Mouse (Mus musculus): ENCODE results near the gene Myh6.
"Not testable (repeated sequence)": the region's sequence is repeated elsewhere in the genome, so short reads cannot be mapped to it uniquely, and the experiment has no call there.

Myh6 gene

DNA sequence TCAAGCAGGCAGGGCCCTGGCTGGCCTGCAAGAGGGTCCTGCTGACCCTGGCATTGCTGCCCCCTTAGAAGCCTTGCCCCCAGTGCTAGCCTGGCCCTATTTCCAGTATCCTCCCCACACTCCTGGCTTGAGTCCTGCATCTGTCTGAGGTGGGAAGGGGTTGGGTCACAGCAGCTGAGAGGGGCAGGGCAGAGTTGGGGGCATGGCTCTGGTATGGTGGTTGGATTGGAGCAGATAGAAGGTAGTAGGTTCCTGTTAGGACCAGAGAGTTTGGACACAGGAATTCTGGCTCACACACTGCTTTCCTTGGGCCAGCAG lies 28.1 kb upstream of the Myh6 start:
- no peak for DNase-seq (ENCODE audit: inconsistent ontology term)

DNA sequence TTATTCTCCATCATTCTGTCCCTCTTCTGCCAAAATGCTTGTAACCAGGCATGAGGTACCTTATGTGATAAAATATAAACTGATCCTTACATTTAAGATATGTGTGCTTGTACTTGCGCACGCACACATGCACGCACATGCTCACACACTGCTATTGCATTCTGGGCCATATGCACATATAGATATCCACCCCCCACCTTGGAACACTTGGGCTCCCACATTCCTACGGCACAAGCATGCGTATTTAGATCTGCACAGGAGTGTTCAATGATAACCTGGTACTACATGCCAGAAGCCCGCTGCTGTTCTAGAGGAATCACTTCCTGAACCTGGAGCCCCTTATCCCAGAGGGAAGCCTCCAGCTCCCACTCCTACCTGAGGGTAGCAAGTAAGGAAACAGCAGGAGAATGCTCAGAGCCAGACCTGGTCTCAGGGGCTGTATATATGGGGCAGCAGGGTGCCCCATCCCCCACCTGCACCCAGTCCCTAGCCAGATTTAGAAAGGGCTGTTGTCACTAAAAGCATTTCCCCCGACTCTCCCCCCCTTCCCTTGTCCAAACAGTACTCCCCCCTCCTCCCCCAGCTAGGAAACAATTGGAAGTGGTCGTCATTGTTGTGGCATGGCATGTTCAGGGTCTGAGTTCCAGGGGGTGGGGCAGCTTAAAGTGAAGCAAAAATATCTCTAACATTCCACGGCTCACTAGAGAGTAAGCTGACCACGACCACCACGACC lies 27.6 kb upstream of the Myh6 start, which contains the start of gene Myh7:
Myh7 (minus strand) TSS at position 491 of the 733 bp plus-strand sequence.
- DNase-seq (ENCODE audit: inconsistent ontology term): peak; percentile 6

DNA sequence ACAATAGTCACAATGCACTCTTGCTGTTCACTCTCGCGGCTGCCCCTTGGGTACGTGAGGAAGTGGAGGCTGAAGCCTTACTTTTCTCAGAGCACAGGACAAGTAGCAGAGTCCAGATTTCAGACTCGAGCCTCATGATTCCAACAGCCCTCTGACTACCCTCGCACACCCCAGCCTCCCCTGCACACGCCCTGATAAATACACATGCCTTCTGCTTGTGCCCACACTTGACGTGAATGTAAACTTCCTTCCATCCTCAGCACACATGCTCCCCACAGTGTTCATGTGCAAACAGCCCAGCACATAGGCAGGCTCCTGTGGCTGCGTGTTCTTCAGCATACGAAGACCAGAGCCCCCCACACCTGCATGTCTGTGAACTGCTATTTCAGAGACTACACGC lies 26.9 kb upstream of the Myh6 start:
- no peak for DNase-seq (ENCODE audit: inconsistent ontology term)

DNA sequence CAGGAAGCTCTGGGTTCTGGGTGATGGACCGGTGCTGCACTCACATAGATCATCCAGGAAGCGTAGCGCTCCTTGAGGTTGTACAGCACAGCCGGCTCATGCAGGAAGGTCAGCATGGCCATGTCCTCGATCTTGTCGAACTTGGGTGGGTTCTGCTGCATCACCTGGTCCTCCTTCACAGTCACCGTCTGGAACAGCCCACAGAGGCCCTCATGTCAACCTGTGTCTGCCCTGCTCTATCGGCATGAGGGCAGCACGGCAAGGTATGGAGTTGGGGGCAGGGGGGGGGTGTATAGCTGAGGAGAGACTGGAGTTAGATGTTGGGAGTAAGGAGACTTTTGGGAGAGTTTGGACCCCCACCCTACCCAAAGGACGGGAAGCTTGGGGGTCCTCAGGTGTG lies 25.5 kb upstream of the Myh6 start:
- DNase-seq (ENCODE audit: inconsistent ontology term): no peak

DNA sequence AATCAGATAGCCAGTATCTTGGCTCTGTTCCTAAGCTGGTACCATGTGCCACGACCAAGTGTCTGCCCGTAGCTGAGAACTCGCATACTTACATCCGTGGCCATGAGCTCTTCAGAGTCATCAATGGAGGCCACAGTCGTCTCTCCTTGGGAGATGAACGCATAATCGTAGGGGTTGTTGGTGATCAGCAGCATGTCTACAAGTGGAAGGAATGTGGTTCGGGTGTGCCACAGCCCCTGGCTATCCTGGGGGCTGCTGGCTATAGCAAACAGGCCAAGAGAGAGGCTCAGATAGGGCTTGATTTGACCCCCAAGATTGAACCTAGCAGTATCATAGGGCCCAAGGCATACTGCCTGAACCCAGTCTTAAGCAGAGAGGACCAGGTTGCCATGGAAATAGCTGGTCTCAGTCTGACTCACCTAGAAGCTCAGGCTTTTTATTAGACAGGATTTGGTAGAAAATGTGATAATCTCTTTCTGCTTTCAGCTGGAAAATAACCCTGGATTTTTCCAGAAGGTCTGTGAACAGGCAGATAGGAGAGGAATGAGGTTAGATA lies 23.2 kb upstream of the Myh6 start:
- no peak for DNase-seq (ENCODE audit: inconsistent ontology term)

DNA sequence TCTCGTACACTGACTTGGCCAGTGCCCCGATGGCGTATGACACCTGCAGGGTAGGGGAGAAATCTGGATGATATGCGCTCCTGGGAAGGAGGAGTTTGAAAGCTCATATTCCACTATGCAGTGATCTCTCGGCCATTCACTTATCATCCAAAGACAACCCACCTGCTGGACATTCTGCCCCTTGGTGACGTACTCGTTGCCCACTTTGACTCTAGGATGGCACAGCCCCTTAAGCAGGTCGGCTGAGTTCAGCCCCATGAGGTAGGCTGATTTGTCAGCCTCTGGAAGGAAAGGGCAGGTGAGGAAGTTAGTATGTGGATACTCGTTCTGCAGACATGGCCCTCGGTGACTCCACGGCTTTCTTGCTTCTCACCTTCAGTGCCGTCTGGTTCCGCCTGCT lies 22.2 kb upstream of the Myh6 start:
- DNase-seq (ENCODE audit: inconsistent ontology term): no peak

DNA sequence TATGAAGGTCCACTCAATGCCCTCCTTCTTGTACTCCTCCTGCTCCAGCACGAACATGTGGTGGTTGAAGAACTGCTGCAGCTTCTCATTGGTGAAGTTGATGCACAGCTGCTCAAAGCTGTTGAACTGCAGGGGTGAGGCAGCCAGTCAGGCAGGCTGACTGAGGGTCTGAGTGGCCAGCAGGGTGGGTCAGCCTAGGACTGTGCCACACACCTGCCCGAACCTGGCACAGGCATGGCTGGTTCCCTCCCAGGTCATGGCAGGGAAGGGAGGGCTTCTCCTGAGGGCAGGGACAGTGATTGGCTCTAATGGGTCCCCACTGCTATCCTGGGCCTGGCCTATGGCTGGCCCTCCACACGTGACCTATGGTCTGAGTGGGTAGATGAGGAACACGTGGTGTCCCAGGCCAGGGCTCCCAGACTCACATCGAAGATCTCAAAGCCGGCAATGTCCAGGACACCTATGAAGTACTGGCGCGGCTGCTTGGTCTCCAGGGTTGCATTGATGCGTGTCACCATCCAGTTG lies 21.7 kb upstream of the Myh6 start:
- not testable (repeated sequence) for DNase-seq (ENCODE audit: inconsistent ontology term)

DNA sequence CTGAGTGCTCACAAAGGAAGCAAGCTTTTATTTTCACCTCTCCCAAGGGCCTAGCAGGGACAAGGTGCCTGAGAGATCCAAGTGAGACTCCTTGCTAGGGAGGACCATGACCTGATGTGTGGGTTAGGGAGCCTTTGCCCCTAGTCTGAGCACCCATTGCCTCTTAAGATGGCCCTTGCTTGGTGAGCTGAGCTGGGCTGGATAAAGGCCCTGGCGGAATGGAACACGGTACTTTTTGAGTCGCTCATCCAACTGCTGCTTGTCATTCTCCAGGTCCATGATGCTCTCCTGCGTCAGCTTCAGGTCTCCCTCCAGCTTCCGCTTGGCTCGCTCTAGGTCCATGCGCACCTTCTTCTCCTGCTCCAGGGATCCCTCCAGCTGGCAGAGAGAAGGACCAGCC lies 15.2 kb upstream of the Myh6 start:
- no peak for DNase-seq (ENCODE audit: inconsistent ontology term)

DNA sequence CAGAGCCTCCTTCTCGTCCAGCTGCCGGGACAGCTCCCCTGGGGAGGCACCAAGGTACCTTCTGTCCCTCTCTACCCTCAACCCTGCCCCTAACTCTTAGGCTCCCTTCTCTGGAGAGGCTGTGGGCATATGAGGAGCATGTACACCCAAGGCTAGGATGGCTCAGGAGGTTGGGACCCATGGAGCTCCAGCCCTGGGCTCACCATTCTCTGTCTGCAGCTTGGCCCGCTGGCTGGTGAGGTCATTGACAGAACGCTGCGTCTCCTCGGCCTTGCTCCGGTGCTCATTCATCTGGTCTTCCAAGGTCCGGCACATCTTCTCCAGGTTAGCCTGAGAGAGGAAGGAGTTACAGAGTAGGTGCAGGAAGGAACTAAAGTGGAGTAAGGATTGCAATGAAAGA lies 11.9 kb upstream of the Myh6 start:
- no peak for DNase-seq (ENCODE audit: inconsistent ontology term)

DNA sequence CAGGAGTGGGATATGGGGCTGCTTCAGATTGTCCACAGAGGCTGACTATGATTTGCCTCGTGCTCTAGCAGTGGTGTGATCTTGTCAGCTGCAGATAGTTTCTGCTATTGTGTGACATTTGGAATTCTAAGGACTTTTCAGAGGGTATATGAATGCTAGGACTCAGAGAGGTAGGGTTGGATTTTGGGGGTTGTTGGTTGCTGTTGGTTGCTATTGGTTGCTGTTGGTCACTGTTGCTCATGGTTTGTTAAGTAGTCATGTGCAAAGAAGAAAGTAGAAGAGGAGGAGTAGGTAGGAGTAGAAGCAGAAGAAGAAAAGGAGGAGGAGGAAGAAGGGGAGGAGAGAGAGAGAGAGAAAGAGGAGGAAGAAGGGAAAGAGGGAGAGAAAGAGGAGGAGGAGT lies 9.9 kb upstream of the Myh6 start, which contains the start of gene Gm17428:
Gm17428 (plus strand) TSS at position 301 of the 400 bp plus-strand sequence.
- DNase-seq (ENCODE audit: inconsistent ontology term): no peak

DNA sequence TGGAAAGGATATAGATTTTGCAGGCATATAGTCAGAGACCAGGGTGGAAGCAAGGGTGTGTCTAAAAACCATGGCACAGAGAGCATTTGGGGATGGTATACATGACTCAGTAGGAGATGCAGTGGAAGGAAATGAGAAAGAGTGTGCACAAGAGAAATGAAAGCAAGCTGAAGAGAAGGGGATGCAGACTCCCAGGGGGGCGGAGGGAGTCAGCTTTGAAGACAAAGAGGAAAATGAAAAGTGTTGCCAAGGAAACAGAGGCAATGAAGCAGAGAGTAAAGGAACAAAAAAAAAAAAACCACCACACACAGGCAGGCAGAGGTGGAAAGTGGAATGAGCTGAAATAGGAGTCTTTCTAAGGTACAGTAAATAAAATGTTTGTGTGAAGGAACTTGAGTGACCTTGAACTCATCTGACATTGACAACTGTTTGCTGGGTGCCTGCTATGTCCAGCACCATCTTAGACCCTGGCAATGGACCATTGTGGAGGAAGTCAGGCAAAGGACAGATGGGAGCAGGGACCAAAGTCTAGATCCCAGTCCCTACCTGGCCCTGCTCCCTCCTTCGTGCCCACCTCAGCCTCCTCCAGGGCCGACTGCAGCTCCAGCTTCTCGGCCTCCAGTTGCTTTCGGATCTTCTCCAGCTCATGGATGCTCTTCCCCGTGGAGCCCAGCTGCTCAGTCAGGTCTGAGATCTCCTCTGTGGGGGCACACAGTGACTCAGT lies 7.5 kb upstream of the Myh6 start:
- DNase-seq (ENCODE audit: inconsistent ontology term): no peak

DNA sequence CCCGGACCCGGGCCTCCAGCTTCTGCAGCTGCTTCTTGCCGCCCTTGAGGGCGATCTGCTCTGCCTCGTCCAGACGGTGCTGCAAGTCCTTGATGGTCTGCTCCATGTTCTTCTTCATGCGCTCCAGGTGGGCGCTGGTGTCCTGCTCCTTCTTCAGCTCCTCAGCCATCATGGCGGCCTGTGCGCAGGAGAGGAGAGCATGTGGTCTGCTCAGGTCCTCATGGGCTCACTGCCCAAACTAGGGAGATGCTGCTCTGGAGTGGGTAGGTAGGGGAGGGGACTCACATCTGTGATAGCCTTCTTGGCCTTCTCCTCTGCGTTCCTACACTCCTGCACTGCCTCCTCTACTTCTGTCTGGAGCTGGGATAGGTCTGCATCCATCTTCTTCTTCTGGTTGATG lies 6.1 kb upstream of the Myh6 start:
- DNase-seq (ENCODE audit: inconsistent ontology term): not testable (repeated sequence)

DNA sequence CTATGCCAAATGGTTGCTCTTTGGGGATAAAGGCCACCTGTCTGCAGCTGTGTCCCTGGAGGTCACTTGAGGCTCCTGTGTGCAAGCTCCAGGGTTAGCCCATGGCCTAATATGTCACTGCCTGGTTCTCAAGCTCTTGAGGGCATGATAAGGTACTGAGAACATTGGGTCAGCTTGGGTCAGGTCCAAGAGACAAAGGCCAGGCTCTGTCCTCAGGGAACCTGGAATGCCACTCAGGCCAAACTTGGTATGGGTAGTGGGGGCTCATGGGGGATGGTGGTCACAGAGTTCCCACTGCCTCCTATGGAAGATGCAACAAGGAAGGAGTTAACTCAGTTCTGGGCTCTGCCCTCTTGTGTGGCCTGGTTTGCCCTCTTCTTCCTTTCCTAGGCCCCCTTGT lies 1.6 kb upstream of the Myh6 start:
- no peak for DNase-seq (ENCODE audit: inconsistent ontology term)

DNA sequence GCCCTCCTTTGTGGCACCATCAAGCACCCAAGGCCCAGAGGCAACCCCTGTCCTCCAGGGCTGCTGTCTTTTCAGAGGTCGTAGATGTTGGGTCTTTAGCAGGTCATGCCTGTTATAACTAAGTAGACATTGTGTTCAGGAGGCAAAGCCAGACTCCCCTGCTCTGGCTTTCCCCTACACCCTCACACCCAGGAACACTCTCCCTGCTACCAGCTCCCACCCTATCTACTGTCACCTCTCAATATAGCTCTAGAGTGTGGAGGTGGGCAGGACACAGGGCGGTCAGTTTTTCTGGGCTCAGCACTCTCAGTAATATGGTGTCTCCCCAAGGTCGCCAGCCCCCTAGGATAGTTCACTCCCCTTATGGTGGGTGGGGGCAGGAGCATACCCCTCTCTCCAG lies 1.1 kb upstream of the Myh6 start:
- no peak for DNase-seq (ENCODE audit: inconsistent ontology term)

DNA sequence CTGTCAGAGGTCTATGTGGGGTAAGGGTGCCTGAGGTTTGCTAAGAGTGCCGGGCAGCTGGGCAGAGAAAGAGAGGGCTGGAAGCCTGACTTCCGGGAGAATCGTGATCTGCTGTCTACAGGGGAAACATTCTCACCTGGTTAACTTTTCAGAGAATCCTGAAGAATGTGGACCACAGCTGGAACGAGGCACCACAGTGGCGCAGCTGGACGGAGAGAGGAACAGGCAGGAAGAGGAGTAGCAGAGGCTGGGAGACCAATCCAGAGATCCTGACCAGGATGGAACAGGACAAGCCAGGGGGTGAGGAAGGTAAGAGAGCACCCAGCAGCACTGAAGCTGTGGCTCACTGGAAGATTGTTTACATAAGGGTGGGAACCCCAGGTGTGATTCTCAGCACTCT lies 1.1 kb downstream of the Myh6 start:
- DNase-seq (ENCODE audit: inconsistent ontology term): no peak

DNA sequence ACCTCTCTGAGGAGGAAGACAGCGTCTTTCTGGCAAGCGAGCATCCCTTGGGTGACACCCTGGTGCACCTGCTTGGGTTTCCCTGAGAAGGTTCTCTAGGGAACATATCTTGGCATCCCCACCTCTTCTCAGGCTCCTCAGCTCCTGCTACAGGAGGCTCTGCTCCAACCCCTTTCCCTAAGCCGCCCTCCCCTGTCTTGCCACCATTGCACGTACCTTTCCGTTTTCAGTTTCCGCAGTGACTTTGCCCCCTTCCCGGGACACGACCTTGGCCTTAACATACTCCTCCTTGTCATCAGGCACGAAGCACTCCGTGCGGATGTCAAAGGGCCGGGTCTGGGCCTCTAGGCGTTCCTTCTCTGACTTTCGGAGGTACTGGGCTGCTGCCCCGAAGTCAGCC lies 1.7 kb downstream of the Myh6 start:
- no peak for DNase-seq (ENCODE audit: inconsistent ontology term)

DNA sequence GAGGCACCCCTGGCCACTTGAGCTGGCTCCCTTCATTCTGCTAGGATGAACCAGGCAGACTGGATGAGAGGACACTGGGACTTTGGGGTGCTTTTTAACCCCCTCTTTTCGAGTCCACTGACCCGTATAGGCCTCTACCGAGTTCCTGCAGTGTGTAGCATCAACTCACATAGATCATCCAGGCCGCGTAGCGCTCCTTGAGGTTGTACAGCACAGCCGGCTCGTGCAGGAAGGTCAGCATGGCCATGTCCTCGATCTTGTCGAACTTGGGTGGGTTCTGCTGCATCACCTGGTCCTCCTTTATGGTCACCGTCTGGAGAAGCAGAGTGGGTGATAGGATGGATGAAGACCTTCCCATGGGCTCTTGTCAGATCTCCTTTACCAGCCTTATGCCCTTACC lies 3.0 kb downstream of the Myh6 start:
- DNase-seq (ENCODE audit: inconsistent ontology term): no peak

DNA sequence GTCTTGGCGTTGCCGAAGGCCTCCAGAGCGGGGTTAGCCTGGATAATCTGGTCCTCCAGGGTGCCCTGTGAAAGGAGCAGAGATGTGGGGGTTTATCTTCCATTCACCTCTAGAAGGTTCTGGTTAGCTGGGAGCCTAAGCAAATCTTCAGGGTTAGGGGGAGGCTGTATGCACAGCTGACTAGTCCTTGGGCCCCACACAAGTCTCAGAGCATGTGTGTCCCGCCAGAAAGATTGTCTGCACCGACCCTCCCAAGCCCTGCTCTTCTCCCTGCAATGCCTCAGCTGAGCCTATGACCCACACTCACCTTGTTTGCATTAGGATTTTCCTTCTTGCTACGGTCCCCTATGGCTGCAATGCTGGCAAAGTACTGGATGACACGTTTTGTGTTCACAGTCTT lies 4.0 kb downstream of the Myh6 start:
- no peak for DNase-seq (ENCODE audit: inconsistent ontology term)

DNA sequence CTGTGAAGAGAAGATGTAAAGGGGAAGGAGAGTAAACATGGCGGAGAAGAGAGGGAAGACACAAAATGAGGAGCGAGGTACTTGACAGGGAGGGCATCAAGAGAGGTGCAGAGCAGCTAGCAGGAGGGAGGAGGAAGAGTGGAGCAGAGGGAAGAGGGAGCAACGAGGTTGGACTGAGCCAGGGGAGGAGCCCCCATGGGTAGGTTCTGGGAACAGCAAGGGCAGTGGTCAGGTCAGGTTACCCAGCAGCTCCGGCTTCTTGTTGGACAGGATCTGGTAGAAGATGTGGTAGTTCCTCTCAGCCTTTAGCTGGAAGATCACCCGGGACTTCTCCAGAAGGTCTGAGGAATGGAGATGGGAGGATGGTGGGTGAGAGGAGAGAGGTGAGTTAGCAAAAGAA lies 5.2 kb downstream of the Myh6 start:
- no peak for DNase-seq (ENCODE audit: inconsistent ontology term)

DNA sequence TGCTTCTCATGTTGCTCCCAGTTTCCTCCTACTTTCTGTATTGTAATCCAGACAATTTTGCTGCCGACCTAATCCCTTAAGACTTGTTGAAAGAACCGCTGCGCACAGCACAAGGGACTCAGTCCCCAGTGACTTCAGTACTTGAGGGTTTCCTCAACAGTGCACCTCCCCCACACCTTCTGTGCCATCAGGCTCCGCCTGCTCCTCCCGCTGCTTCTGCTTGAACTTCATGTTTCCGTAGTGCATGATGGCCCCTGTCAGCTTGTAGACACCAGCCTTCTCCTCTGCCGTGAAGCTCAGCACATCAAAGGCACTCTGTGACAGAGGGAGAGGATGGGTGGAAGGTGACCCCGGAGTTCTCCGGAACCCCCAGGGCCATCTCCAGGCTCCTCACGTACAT lies 6.0 kb downstream of the Myh6 start:
- no peak for DNase-seq (ENCODE audit: inconsistent ontology term)

DNA sequence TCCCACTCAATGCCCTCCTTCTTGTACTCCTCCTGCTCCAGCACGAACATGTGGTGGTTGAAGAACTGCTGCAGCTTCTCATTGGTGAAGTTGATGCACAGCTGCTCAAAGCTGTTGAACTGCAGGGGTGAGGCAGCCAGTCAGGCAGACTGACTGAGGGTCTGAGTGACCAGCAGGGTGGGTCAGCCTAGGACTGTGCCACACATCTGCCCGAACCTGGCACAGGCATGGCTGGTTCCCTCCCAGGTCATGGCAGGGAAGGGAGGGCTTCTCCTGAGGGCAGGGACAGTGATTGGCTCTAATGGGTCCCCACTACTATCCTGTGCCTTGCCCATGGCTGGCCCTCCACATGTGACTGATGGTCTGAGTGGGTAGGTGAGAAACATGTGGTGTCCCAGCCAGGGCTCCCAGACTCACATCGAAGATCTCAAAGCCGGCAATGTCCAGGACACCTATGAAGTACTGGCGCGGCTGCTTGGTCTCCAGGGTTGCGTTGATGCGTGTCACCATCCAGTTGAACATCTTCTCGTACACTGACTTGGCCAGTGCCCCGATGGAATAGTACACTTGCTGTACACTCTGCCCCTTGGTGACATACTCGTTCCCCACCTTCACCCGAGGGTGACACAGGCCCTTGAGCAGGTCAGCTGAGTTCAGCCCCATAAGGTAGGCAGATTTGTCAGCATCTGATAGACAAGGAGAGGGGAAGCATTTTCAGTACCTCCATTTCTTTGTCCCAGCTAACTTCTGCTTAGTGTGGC lies 6.7 kb downstream of the Myh6 start:
- DNase-seq (ENCODE audit: inconsistent ontology term): not testable (repeated sequence)

DNA sequence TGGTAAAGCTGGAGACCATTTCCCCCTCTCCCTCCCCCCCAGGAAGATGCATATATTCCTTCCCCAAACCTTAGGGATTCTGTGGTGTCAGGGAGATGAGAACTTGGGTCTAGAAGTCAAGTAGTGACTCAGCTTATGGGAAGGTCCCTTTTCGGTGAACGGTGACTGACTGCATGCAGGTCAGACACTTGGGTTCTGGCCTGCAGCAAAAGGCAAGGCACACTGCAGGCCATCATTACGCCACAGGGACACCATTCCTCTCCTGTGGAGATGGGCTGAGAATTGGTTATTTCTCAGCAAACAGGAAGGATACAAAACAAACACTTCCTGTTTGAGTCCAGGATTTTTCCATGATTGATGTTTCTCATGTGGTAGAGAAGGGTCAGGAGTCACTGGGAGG lies 7.5 kb downstream of the Myh6 start:
- DNase-seq (ENCODE audit: inconsistent ontology term): no peak
